Mouse (Mus musculus) heart, postnatal 4 days (tissue): ENCODE measurements around the gene 1700102P08Rik. TPM values are rescaled to one million over a fixed set of nuclear protein-coding genes. Genes with fewer than 3 reads are reported as not detected.
A peak's percentile ranks its signal among the peaks of the same experiment; 100 is the strongest.

ENCODE experiments used
- DNase-seq: peaks from one replicate; pipeline ENCODE4 v3.0.0; 2021
- total RNA-seq, 2 experiments: library from RNA; stranded (reverse); gene quantifications; 2 replicates each; pipeline ENCODE4 v1.2.3; 2021

The 1700102P08Rik gene
- 1 to 10 TPM in 1 of 2 experiments, under 1 TPM in 1; 0.64 to 1.1 TPM for total RNA-seq

- DNase-seq = no peak
Measured at GRCm38 (mm10) chr9:108392676-108393075, at the start of gene 1700102P08Rik. Gene 1700102P08Rik (plus strand): TSS chr9:108392805.

- no peak for DNase-seq
Measured at GRCm38 (mm10) chr9:108343331-108343730, 49.3 kb upstream of the 1700102P08Rik start.

DNA sequence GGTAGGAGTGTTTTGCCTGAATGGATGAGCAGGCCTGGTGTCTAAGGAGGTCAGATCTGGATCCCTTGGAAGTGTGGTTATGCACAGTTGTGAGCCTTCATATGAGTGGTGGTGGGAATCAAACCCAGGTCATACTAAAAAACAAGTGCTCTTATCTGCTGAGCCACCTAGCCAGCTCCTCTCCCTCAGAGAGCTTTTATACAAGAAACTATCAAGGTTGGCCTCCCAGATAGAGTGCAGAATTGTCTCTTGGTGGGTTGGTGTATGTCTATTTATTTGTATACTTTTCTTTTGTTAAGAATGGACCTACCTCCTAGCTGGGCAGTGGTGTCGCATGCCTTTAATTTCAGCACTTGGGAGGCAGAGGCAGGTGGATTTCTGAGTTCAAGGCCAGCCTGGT, 48.8 kb upstream of the 1700102P08Rik start:
- no peak for DNase-seq

GRCm38 (mm10) chr9:108344471-108344870, 48.1 kb upstream of the 1700102P08Rik start:
- DNase-seq = no peak

DNA sequence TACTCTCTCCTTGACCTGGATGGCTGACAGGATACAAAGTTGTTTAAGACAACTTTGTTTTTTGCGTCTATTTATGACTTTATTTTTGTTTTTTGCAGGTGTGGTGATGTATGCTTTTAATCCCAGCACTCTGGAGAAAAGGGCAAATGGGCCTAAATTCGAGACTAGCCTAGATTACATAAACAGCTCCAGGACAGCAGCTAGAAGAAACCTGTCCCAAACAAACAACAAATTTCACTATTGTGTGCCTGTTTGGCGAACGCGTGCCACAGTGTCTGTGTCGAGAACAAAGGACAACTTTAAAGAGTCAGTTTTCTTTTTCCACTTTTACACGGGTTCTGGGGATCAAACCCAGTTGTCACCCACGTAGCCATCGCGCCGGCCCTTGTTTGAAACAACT, 45.6 kb upstream of the 1700102P08Rik start:
- DNase-seq = no peak

DNA sequence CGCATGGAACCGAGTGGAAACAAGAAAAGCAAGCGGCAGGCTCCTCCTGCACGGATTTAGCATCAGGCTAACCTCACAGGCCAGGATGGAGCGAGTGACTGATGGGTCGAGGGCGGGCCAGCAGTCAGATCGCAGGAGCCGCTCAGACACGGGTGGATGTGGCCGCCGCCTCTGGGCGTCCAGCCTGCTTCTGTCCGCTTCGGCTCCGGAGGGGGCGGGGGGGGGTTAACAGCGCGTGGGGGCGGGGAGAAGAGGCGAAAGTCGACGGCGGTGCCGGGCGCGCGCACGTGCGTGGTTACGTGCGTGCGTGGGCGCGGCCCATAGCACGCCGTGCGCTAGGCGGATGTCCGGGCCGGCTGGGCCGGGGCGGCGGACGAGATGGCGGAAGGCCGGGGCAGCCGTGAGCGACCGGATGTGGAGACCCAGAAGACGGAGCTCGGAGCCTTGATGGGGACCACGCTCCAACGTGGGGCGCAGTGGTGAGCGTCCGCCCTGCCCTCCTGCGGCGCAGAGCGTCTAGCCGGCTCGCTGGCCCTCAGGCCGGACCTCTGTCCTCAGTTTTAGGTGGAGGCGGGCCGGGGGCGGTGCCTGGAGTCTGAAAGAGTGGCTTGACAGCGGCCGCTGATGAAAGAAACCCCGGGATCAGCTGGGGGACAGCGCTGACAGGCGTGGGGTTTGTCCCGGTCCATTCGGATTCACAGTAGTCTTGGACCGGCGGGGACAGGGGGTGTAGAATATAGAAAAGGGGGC, 44.9 kb upstream of the 1700102P08Rik start, which contains the start of gene Usp4:
Gene Usp4 (plus strand): TSS at position 314 of the 750 bp plus-strand sequence.
- peak; percentile 91 for DNase-seq

GRCm38 (mm10) chr9:108348290-108348680, 44.3 kb upstream of the 1700102P08Rik start:
- peak; percentile 9 for DNase-seq

GRCm38 (mm10) chr9:108349727-108350126, 42.9 kb upstream of the 1700102P08Rik start:
- no peak for DNase-seq

- no peak for DNase-seq
Measured at GRCm38 (mm10) chr9:108378234-108378633, 14.4 kb upstream of the 1700102P08Rik start.

- DNase-seq = no peak
Measured at GRCm38 (mm10) chr9:108378736-108379135, 13.9 kb upstream of the 1700102P08Rik start.

- DNase-seq = no peak
Measured at GRCm38 (mm10) chr9:108379294-108379693, 13.3 kb upstream of the 1700102P08Rik start.

- no peak for DNase-seq
Measured at GRCm38 (mm10) chr9:108381382-108381781, 11.2 kb upstream of the 1700102P08Rik start.

- no peak for DNase-seq
Measured at GRCm38 (mm10) chr9:108385006-108385405, 7.6 kb upstream of the 1700102P08Rik start.

DNA sequence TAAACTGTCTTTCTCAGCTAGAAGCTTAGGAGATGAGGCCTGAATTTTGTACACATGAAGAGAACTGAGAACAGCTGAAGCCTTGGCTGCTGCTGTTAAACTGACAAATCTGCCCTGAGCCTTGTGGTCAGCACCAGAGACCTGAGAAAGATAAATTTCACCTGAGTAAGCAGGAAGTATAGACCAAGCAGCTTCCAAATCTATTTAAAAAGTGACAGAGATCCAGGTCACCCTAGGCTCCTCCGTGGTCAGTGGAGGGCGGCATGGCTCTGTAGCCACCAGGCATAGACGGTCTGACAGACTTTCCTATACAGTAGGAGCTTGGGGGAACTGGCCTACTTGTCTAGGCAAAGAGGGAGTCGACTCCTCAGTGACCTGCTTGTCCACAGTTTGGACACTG, 5.8 kb upstream of the 1700102P08Rik start:
- DNase-seq = no peak

- DNase-seq = no peak
Measured at GRCm38 (mm10) chr9:108388601-108389000, 4.0 kb upstream of the 1700102P08Rik start.

DNA sequence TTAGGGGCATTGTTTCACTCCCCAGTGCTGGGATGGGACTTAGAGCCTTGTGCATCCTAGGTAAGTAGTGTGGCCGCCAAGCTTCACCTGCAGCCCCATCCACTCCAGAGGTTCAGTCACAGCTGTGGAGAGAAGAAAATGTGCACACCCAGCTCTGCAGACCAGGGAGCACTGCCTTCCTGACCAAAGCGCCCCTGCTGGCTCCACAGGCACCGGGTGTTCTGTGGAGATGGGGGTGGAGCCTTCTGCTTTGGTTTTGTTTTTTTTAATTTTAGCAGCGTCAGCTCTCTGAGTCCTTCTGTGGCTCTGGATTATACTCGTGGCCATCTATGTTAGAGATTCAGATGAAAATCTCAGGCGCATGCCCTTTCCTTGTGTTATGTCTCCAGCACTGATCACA, 3.4 kb upstream of the 1700102P08Rik start:
- DNase-seq = no peak

DNA sequence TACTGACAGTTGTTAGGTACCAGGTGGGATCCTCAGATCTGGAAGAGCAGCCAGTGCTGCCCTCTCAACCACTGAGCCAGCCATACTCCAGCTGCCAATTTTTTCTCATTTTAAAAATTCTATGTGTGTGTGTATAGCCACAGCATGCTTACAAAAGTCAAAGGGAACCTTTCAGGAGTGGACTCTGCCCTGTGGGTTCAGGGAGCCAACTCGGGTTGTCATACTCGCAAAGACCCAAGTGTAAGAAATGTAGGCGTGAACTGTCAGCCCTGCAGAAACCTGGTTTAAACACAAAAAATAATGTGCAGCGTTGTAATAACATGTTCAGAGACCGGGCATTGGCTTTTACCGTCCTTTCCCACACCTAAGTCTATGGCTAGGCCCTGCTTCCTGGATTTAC, 1.6 kb downstream of the 1700102P08Rik start:
- no peak for DNase-seq

DNA sequence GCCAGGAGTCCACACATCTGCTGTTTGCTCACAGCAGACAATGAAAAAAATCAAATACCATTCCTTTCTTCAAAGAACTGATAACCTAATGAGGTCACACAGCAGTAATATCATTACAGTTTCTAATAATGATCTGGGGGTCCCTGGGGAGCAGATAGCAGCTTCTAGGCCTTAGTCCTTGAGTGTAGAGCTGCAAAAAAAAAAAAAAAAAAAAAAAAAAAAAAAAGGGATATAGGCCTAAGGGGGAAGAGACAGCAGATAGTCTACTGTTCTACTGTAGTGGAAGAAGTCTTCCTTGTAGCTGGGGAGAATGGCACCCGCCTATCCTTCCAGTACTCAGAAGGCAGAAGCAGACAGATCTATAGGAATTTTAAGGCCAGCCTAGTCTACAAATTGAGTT, 2.8 kb downstream of the 1700102P08Rik start:
- no peak for DNase-seq

DNA sequence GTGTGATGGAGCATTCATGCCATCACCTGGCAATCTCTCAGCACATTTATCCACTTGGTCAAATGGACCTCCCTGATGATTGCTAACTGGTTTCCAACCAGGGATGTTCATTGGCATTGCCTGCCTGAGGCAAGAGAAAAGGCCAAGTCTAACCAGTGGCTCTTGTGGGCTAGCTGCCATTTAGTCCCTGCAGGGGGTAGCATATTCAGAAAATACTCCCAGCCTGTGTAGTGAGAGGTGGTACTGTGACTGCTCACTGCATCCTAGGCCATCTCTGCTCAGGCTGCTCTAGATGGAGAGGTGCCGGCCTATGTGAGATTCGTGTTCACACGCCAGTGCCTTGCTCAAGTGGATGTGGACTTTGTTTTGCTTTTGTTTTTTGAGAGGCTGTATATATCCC, 5.7 kb downstream of the 1700102P08Rik start:
- DNase-seq = no peak

GRCm38 (mm10) chr9:108401186-108401960, 8.8 kb downstream of the 1700102P08Rik start:
- DNase-seq = peak; percentile 40

DNA sequence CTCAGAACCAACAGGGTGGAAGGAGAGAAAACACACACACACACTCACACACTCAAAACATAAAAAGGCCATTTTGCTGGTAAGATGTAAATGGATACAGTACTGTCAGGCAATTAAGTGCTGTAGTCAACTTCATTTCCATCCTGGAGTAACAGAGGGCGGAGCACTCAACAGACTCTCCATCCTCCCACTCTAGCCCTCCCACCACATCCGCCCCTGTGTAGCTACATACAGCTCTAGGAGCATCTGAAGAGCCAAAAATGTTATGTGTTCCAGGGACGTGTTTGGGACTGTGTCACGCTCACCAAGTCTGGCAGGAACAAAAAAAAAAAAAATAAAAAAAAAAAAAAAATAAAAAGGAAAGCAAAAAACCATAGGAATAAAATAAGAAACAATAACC, 10.5 kb downstream of the 1700102P08Rik start:
- DNase-seq = no peak

- no peak for DNase-seq
Measured at GRCm38 (mm10) chr9:108404451-108404850, 11.8 kb downstream of the 1700102P08Rik start.

DNA sequence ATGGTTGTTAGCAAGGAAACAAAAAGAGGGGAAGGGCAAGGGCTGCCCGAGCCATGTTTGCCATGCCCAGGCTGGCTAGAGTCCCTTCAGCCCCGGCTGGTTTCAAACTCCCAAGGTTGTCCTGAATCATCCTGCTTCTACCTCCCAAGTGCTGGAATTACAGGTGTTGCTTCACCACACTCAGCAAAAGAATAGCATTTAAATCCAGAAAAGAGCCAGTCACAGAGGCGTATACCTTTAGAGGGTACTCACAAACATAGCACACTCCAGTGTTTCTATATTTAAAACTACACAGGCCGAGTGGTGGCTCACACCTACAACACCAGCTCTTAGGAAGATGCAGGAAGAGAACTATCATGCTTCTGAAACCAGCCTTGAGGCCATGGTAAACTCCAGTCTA, 16.9 kb downstream of the 1700102P08Rik start:
- DNase-seq = no peak
